Mouse (Mus musculus): ENCODE data around the gene Elmo1. TPM values are rescaled to one million over a fixed set of nuclear protein-coding genes. Genes with fewer than 3 reads are reported as not detected.
A peak's percentile ranks its signal among the peaks of the same experiment; 100 is the strongest.

Gene Elmo1
- polyA plus RNA-seq, 1 experiment from 2014 or later = 49.6 TPM

- Histone ChIP-seq H3K9me3 (ENCODE audit: control insufficient read depth, low read length) (no peaks in the 10 kb centered on the region), H3K36me3 (ENCODE audit: control insufficient read depth, insufficient read depth, low read length) (no peaks in the 10 kb centered on the region), H3K27ac (ENCODE audit: low read depth, low read length) (no peak overlapping the region), H3K9ac (ENCODE audit: low read depth, low read length) (no peak overlapping the region), H3K4me3 (ENCODE audit: low read length) (no peak overlapping the region), H3K27me3 (replicated peaks; ENCODE audit: control insufficient read depth, insufficient read depth, low read length) (no peaks in the 10 kb centered on the region), H3K4me1 (ENCODE audit: control insufficient read depth, insufficient read depth, low read depth, low read length) (peaks cover 2% of the 10 kb centered on the region; the same call in 1 of the 2 replicates), H3K4me2 (ENCODE audit: low read length) (no peak overlapping the region)
- ATAC-seq = no peak
- WGBS = 67% methylated on average over 4 of the region's 4 CpGs
Observed at GRCm38 (mm10) chr13:20525844-20526243, 435.4 kb downstream of the Elmo1 start.

DNA sequence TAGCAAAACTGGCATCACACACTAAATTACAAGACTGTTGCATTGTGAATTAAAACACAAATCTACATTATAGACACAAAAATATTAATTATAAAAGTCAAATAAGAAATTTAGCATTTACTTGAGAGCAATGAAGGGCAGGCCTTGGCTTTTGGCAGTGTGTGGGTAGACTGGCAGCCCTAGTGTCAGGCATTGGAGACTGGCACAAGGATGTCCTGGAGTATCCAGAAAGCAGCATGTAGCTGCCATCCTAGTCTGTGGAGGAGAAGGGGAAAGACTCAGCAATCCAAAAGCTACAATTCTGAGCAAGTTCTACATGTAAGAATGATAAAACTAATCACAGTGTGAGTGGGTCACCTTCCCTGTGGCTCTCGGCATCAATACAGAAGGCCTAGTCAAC is 446.7 kb downstream of the Elmo1 start:
- Histone ChIP-seq H3K27me3 (replicated peaks; ENCODE audit: control insufficient read depth, insufficient read depth, low read length) (no peaks in the 10 kb centered on the region), H3K36me3 (ENCODE audit: control insufficient read depth, insufficient read depth, low read length) (no peaks in the 10 kb centered on the region), H3K9ac (ENCODE audit: low read depth, low read length) (no peak overlapping the region), H3K4me2 (ENCODE audit: low read length) (no peak overlapping the region), H3K27ac (ENCODE audit: low read depth, low read length) (no peak overlapping the region), H3K9me3 (ENCODE audit: control insufficient read depth, low read length) (no peaks in the 10 kb centered on the region), H3K4me3 (ENCODE audit: low read length) (no peak overlapping the region), H3K4me1 (ENCODE audit: control insufficient read depth, insufficient read depth, low read depth, low read length) (no peaks in the 10 kb centered on the region)
- WGBS = 96% methylated on average over 1 of the region's 1 CpGs
- ATAC-seq = no peak

- Histone ChIP-seq H3K9me3 (ENCODE audit: control insufficient read depth, low read length) (no peaks in the 10 kb centered on the region), H3K36me3 (ENCODE audit: control insufficient read depth, insufficient read depth, low read length) (no peaks in the 10 kb centered on the region), H3K4me2 (ENCODE audit: low read length) (no peak overlapping the region), H3K4me3 (ENCODE audit: low read length) (no peak overlapping the region), H3K9ac (ENCODE audit: low read depth, low read length) (no peak overlapping the region), H3K4me1 (ENCODE audit: control insufficient read depth, insufficient read depth, low read depth, low read length) (no peaks in the 10 kb centered on the region), H3K27ac (ENCODE audit: low read depth, low read length) (no peak overlapping the region), H3K27me3 (replicated peaks; ENCODE audit: control insufficient read depth, insufficient read depth, low read length) (no peaks in the 10 kb centered on the region)
- 76% methylated on average over 2 of the region's 2 CpGs for WGBS
- no peak for ATAC-seq
Observed at GRCm38 (mm10) chr13:20537487-20537886, 447.1 kb downstream of the Elmo1 start.

- no peak overlapping the region; the same call in 1 of the 2 replicates for H3K9ac ChIP-seq (ENCODE audit: low read depth, low read length)
- no peak overlapping the region for H3K4me3 ChIP-seq (ENCODE audit: low read length)
- 0 out of 2 replicates have a peak overlapping the region, but pooled peaks have one; percentile 17 for H3K27ac ChIP-seq (ENCODE audit: low read depth, low read length)
- H3K36me3 ChIP-seq (ENCODE audit: control insufficient read depth, insufficient read depth, low read length) = no peaks in the 10 kb centered on the region
- WGBS = 61% methylated on average over 12 of the region's 12 CpGs
- H3K4me2 ChIP-seq (ENCODE audit: low read length) = no peak overlapping the region; the same call in 1 of the 2 replicates
- no peaks in the 10 kb centered on the region for H3K9me3 ChIP-seq (ENCODE audit: control insufficient read depth, low read length)
- ATAC-seq = peak; percentile 65
- H3K4me1 ChIP-seq (ENCODE audit: control insufficient read depth, insufficient read depth, low read depth, low read length) = no peaks in the 10 kb centered on the region
- H3K27me3 ChIP-seq (replicated peaks; ENCODE audit: control insufficient read depth, insufficient read depth, low read length) = no peaks in the 10 kb centered on the region
Observed at GRCm38 (mm10) chr13:20538216-20539070, 448.0 kb downstream of the Elmo1 start.

GRCm38 (mm10) chr13:20539631-20540030 is 449.2 kb downstream of the Elmo1 start:
- Histone ChIP-seq H3K4me1 (ENCODE audit: control insufficient read depth, insufficient read depth, low read depth, low read length) (no peaks in the 10 kb centered on the region), H3K36me3 (ENCODE audit: control insufficient read depth, insufficient read depth, low read length) (no peaks in the 10 kb centered on the region), H3K4me3 (ENCODE audit: low read length) (no peak overlapping the region), H3K4me2 (ENCODE audit: low read length) (no peak overlapping the region), H3K9ac (ENCODE audit: low read depth, low read length) (no peak overlapping the region), H3K27ac (ENCODE audit: low read depth, low read length) (no peak overlapping the region), H3K9me3 (ENCODE audit: control insufficient read depth, low read length) (no peaks in the 10 kb centered on the region), H3K27me3 (replicated peaks; ENCODE audit: control insufficient read depth, insufficient read depth, low read length) (no peaks in the 10 kb centered on the region)
- WGBS = 94% methylated on average over 2 of the region's 2 CpGs
- no peak for ATAC-seq

GRCm38 (mm10) chr13:20546568-20547204 is 456.3 kb downstream of the Elmo1 start:
- ATAC-seq = no peak
- Histone ChIP-seq H3K4me3 (ENCODE audit: low read length) (no peak overlapping the region), H3K9me3 (ENCODE audit: control insufficient read depth, low read length) (no peaks in the 10 kb centered on the region), H3K4me2 (ENCODE audit: low read length) (no peak overlapping the region), H3K4me1 (ENCODE audit: control insufficient read depth, insufficient read depth, low read depth, low read length) (no peaks in the 10 kb centered on the region; the same call in 1 of the 2 replicates), H3K27me3 (replicated peaks; ENCODE audit: control insufficient read depth, insufficient read depth, low read length) (no peaks in the 10 kb centered on the region), H3K9ac (ENCODE audit: low read depth, low read length) (no peak overlapping the region), H3K27ac (ENCODE audit: low read depth, low read length) (no peak overlapping the region; the same call in 1 of the 2 replicates), H3K36me3 (ENCODE audit: control insufficient read depth, insufficient read depth, low read length) (no peaks in the 10 kb centered on the region)
- 79% methylated on average over 12 of the region's 12 CpGs for WGBS

GRCm38 (mm10) chr13:20549983-20550382 is 459.6 kb downstream of the Elmo1 start:
- peak; percentile 83 for ATAC-seq
- H3K36me3 ChIP-seq (ENCODE audit: control insufficient read depth, insufficient read depth, low read length) = no peaks in the 10 kb centered on the region
- 66% methylated on average over 4 of the region's 4 CpGs for WGBS
- H3K9ac ChIP-seq (ENCODE audit: low read depth, low read length) = no peak overlapping the region
- no peaks in the 10 kb centered on the region; the same call in 1 of the 2 replicates for H3K4me1 ChIP-seq (ENCODE audit: control insufficient read depth, insufficient read depth, low read depth, low read length)
- no peaks in the 10 kb centered on the region for H3K9me3 ChIP-seq (ENCODE audit: control insufficient read depth, low read length)
- H3K4me2 ChIP-seq (ENCODE audit: low read length) = no peak overlapping the region
- H3K27ac ChIP-seq (ENCODE audit: low read depth, low read length) = no peak overlapping the region
- H3K4me3 ChIP-seq (ENCODE audit: low read length) = no peak overlapping the region
- no peaks in the 10 kb centered on the region for H3K27me3 ChIP-seq (replicated peaks; ENCODE audit: control insufficient read depth, insufficient read depth, low read length)

GRCm38 (mm10) chr13:20551559-20551958 is 461.2 kb downstream of the Elmo1 start:
- Histone ChIP-seq H3K9ac (ENCODE audit: low read depth, low read length) (no peak overlapping the region), H3K4me1 (ENCODE audit: control insufficient read depth, insufficient read depth, low read depth, low read length) (no peaks in the 10 kb centered on the region; the same call in 1 of the 2 replicates), H3K4me2 (ENCODE audit: low read length) (no peak overlapping the region), H3K27me3 (replicated peaks; ENCODE audit: control insufficient read depth, insufficient read depth, low read length) (no peaks in the 10 kb centered on the region), H3K36me3 (ENCODE audit: control insufficient read depth, insufficient read depth, low read length) (no peaks in the 10 kb centered on the region), H3K27ac (ENCODE audit: low read depth, low read length) (no peak overlapping the region), H3K4me3 (ENCODE audit: low read length) (no peak overlapping the region), H3K9me3 (ENCODE audit: control insufficient read depth, low read length) (no peaks in the 10 kb centered on the region)
- no peak for ATAC-seq
- 88% methylated on average over 1 of the region's 1 CpGs for WGBS

- ATAC-seq = no peak
- no peaks in the 10 kb centered on the region for H3K9me3 ChIP-seq (ENCODE audit: control insufficient read depth, low read length)
- 88% methylated on average over 4 of the region's 4 CpGs for WGBS
- H3K27ac ChIP-seq (ENCODE audit: low read depth, low read length) = no peak overlapping the region
- no peaks in the 10 kb centered on the region for H3K27me3 ChIP-seq (replicated peaks; ENCODE audit: control insufficient read depth, insufficient read depth, low read length)
- no peak overlapping the region for H3K9ac ChIP-seq (ENCODE audit: low read depth, low read length)
- no peaks in the 10 kb centered on the region for H3K36me3 ChIP-seq (ENCODE audit: control insufficient read depth, insufficient read depth, low read length)
- no peak overlapping the region for H3K4me2 ChIP-seq (ENCODE audit: low read length)
- no peaks in the 10 kb centered on the region for H3K4me1 ChIP-seq (ENCODE audit: control insufficient read depth, insufficient read depth, low read depth, low read length)
- H3K4me3 ChIP-seq (ENCODE audit: low read length) = no peak overlapping the region
Observed at GRCm38 (mm10) chr13:20555853-20556452, 465.6 kb downstream of the Elmo1 start.

All from hindbrain, embryonic 16.5 days (tissue).